Mouse (Mus musculus): ENCODE data around the gene Rlbp1. TPM values are rescaled to one million over a fixed set of nuclear protein-coding genes. Genes with fewer than 3 reads are reported as not detected.

Rlbp1 gene
- total RNA-seq, 2 experiments from 2014 or later = 0.17 to 0.45 TPM

- DNase-seq (ENCODE audit: low spot score in 2 of 2) = no peak
Observed at GRCm38 (mm10) chr7:79376516-79377275, 10.2 kb downstream of the Rlbp1 start.

- DNase-seq (ENCODE audit: low spot score in 2 of 2) = no peak
Observed at GRCm38 (mm10) chr7:79375594-79375993, 11.3 kb downstream of the Rlbp1 start.

GRCm38 (mm10) chr7:79374017-79374416 is 12.8 kb downstream of the Rlbp1 start:
- no peak for DNase-seq (ENCODE audit: low spot score in 2 of 2)

- DNase-seq (ENCODE audit: low spot score in 2 of 2) = peak; percentile 35 to 69
Observed at GRCm38 (mm10) chr7:79371321-79371879, 15.4 kb downstream of the Rlbp1 start.

- no peak for DNase-seq (ENCODE audit: low spot score in 2 of 2)
Observed at GRCm38 (mm10) chr7:79369416-79369815, 17.4 kb downstream of the Rlbp1 start.

- DNase-seq (ENCODE audit: low spot score in 2 of 2) = no peak
Observed at GRCm38 (mm10) chr7:79368664-79369063, 18.2 kb downstream of the Rlbp1 start.

- DNase-seq (ENCODE audit: low spot score in 2 of 2) = no peak
Observed at GRCm38 (mm10) chr7:79363370-79364043, 23.3 kb downstream of the Rlbp1 start.

- no peak for DNase-seq (ENCODE audit: low spot score in 2 of 2)
Observed at GRCm38 (mm10) chr7:79362830-79363229, 24.0 kb downstream of the Rlbp1 start.

GRCm38 (mm10) chr7:79362208-79362607 is 24.6 kb downstream of the Rlbp1 start:
- no peak for DNase-seq (ENCODE audit: low spot score in 2 of 2)

- no peak for DNase-seq (ENCODE audit: low spot score in 2 of 2)
Observed at GRCm38 (mm10) chr7:79360056-79360455, 26.8 kb downstream of the Rlbp1 start.

- no peak for DNase-seq (ENCODE audit: low spot score in 2 of 2)
Observed at GRCm38 (mm10) chr7:79359183-79359435, 27.7 kb downstream of the Rlbp1 start.

GRCm38 (mm10) chr7:79358350-79359182 is 28.3 kb downstream of the Rlbp1 start:
- no peak for DNase-seq (ENCODE audit: low spot score in 2 of 2)

- peak in 1 of 2 experiments; percentile 40 for DNase-seq (ENCODE audit: low spot score in 2 of 2)
Observed at GRCm38 (mm10) chr7:79349738-79350386, 37.0 kb downstream of the Rlbp1 start.

- DNase-seq (ENCODE audit: low spot score in 2 of 2) = no peak
Observed at GRCm38 (mm10) chr7:79348816-79349215, 38.0 kb downstream of the Rlbp1 start.

- no peak for DNase-seq (ENCODE audit: low spot score in 2 of 2)
Observed at GRCm38 (mm10) chr7:79347108-79347813, 39.6 kb downstream of the Rlbp1 start.

GRCm38 (mm10) chr7:79346555-79347075 is 40.2 kb downstream of the Rlbp1 start:
- DNase-seq (ENCODE audit: low spot score in 2 of 2) = no peak

GRCm38 (mm10) chr7:79345902-79346301 is 40.9 kb downstream of the Rlbp1 start:
- peak in 1 of 2 experiments; percentile 44 for DNase-seq (ENCODE audit: low spot score in 2 of 2)

GRCm38 (mm10) chr7:79336362-79336910 is 50.4 kb downstream of the Rlbp1 start:
- no peak for DNase-seq (ENCODE audit: low spot score in 2 of 2)

GRCm38 (mm10) chr7:79333419-79333818 is 53.4 kb downstream of the Rlbp1 start:
- DNase-seq (ENCODE audit: low spot score in 2 of 2) = no peak

- no peak for DNase-seq (ENCODE audit: low spot score in 2 of 2)
Observed at GRCm38 (mm10) chr7:79331197-79331596, 55.7 kb downstream of the Rlbp1 start.

Measured in adrenal gland, postnatal 4 days (tissue).